Mouse (Mus musculus) ES-CJ7 (cell line): Measurements from ENCODE around the gene Myo1f.
"Not testable (repeated sequence)": the region's sequence is repeated elsewhere in the genome, so short reads cannot be mapped to it uniquely, and the experiment has no call there.

Experiments used
- DNase-seq: peaks from one replicate; pipeline ENCODE4 v3.0.0; 2011; ENCODE audit warnings: low read depth, low spot score

The Myo1f gene

GRCm38 (mm10) chr17:33584061-33584460 lies 28.6 kb downstream of the Myo1f start:
- DNase-seq = peak; percentile 82

- peak; percentile 54 for DNase-seq
Measured at GRCm38 (mm10) chr17:33586011-33586410, 30.5 kb downstream of the Myo1f start.

DNA sequence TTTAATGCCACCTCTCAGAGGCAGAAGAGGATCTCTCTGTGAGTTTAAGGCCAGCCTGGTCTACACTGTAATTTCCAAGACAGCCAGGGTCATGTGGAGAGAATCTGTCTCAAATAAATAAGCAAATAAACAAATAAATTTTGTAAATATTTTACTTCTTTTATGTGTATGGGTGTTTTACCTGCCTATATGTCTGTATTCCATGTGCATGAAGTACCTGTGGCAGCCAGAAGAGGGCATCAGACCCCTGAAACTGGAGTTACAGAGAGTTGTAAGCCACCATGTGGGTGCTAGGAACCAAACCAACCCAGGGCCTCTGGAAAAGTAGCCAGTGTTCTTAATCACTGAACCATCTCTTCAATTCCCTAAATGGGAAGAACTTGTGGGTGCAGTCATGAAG lies 41.8 kb downstream of the Myo1f start:
- DNase-seq = peak; percentile 70

DNA sequence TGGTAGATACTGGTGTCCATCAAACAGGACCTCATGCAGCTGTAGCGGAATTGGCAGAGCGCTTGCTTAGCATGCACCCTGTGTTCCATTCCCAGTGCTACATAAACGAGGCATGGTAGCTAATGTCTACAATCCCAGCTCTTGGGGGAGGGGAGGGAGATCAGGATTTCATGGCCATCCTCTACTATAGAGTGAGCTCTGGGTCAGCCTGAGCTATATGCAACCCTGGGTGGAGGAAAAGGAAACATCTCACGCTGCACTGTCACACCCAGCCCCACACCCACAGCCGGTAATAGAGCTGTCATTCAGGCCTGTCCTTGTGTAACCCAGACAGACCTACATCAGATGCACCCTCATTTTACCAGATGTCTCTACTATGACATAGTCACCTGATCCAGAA lies 43.0 kb downstream of the Myo1f start:
- peak; percentile 68 for DNase-seq

GRCm38 (mm10) chr17:33599836-33600475 lies 44.4 kb downstream of the Myo1f start:
- DNase-seq = peak; percentile 99

DNA sequence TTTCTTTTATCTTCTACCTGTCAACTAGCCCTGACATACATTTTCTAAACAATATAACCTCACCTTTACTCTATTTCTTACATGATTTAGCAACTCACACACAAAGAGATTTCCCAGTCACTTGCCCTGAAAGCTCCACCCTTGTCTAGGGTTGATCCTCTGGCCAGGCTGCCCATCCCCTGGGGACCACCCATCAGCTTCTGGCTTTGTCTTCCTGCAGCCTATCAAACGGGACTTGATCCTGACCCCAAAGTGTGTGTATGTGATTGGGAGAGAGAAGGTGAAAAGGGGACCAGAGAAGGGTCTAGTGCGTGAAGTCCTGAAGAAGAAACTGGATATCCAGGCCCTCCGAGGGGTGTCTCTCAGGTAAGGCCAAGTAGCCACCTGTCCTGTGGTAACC lies 45.3 kb downstream of the Myo1f start:
- DNase-seq = peak; percentile 76

DNA sequence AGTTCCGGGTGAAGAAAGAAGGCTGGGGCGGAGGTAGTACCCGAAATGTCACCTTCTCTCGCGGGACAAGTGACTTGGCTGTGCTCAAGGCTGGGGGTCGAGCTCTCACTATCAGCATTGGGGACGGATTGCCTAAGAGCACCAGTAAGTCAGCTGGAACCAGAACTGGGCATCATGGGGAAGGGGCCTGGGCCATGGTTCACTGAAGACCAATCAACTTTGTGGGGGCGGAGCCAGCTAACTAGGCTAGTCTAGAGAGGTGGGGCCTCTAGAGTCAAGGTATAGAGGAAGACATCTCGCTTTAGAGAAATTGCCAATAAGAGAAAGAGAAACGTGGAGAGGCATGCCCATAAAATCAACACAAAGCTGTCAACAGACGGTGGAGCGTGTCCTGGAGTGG lies 46.4 kb downstream of the Myo1f start:
- peak; percentile 80 for DNase-seq

DNA sequence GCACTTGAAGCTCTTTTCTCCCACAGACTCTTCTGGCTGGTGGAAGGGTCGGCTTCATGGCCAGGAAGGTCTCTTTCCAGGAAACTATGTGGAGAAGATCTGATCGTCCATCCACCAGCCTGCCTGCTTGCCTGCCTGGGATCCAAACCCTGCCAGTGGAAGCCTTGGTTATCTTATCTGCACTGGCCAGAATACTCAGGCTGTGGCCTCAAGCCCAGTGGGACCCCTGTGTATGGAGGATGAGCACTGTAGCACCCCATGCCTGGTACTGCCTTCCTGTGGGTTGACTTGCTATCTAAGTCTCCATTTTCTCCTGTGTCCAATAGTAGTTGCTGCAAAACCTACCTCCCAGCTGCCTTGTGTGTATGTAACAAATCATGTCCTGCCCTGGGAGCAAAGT lies 51.8 kb downstream of the Myo1f start:
- no peak for DNase-seq

GRCm38 (mm10) chr17:33610548-33610947 lies 55.0 kb downstream of the Myo1f start:
- DNase-seq = no peak

- DNase-seq = not testable (repeated sequence)
Measured at GRCm38 (mm10) chr17:33613726-33614125, 58.2 kb downstream of the Myo1f start.

- DNase-seq = no peak
Measured at GRCm38 (mm10) chr17:33627281-33627680, 71.8 kb downstream of the Myo1f start.

GRCm38 (mm10) chr17:33628621-33629486 lies 73.3 kb downstream of the Myo1f start, which contains the start of gene Zfp414:
Gene Zfp414, plus strand, starts transcription at chr17:33629090.
- peak; percentile 94 for DNase-seq

- no peak for DNase-seq
Measured at GRCm38 (mm10) chr17:33629487-33630125, 74.1 kb downstream of the Myo1f start.

DNA sequence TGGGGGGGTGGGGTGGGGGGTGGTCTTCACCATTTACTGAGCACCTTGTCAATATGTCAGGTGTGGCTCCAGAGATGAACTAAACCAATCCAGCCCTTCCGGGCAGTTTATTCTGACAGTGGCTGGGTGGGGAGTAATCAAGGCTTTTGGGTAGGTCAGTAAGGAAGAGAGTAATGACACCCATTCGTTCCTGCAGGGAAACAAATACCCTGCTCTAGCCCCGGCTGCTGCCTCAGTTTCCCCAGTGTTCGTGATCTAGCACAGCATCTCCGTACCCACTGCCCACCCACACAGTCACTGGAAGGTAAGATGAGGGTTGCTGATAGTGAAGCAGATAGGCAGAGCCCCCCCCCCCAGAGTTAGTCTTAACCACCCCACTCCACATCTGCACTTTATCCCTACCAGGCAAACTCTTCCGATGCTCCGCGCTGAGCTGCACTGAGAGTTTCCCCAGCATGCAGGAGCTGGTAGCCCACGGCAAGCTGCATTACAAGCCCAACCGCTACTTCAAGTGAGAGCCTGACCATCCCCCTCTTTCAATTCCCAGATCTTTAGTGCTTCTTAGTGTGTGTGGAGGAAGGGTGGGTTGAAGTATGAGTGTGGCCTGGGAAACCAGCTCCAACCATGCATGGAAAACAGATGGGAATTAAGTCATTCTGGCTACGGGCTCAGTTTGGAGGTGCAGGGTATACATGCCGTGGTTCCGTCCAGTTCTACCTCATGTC lies 74.8 kb downstream of the Myo1f start:
- peak; percentile 39 for DNase-seq

DNA sequence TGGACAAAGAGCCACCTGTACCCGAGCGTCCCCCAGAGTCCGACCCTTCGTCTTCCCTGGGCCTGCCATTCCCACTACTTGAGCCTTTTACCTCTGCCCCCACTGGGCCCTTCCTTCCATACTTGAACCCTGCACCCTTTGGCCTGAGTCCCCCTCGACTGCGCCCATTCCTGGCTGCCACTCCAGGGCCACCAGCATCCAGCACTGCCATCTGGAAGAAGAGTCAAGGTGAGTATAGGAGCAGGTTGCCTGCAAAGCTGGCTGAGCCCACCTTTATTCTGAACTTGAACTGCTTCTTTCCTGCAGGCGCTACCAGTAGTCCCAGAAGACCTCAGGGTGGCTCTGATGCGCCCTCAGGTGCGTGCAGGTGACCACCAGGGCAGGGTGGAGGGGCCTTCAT lies 75.7 kb downstream of the Myo1f start:
- no peak for DNase-seq

DNA sequence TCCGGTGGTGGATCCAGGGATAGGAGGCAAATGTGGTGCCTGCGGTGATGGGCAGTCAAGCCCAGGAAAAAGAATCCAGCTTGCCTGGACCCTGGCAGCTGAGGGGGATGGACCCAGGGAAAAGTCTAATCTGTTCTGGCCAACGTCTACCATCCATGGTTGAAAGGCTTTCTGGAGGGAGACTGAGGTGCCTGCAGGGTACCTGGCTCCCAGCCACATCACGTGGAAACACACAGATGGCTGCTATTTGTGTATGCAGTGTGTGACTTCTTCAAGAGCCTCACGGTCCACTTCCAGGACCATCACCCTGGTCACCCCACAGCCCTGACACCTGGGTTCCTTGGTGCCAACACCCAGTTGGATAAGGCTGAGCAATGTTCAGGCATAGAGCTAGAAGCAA lies 76.3 kb downstream of the Myo1f start:
- DNase-seq = no peak

GRCm38 (mm10) chr17:33637038-33637437 lies 81.5 kb downstream of the Myo1f start:
- DNase-seq = no peak

DNA sequence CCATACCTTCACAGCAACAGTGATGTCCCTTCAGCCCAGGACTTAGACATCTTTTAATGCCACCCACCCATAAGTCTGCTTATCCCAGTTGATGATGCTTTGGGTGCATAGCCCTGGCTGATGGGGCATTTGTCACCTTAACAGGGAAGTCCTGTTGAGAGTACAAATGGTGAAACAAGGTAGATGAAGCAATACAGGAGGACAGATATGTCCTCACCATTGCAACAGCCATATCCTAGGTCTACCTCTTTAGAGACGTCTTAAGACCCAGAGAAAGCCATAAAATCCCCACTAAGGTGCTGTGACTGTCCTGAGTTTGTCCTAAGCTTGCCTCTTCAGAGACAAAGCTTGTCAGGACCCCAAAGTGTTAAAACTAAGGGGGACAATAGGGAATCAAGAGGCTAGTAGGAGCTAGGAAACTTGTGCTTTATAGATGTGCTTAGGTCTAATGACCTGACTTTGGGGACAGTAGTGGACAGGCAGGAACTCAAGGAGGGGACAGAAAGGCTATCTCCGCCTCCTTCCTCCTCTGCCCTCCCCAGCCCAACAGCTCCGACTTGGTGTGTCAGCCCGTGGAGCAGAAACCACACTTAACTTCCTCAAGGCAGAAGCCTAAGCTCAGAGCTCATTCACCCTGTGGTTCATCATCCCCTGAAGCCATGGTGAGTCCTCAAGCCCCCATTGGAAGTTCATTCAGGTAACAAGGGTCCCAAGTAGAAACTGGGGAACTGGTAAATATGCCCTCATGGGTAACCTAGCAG lies 82.2 kb downstream of the Myo1f start, which contains the start of gene Pram1:
Gene Pram1 (plus strand): TSS at position 541 of the 761 bp plus-strand sequence.
- DNase-seq = no peak

DNA sequence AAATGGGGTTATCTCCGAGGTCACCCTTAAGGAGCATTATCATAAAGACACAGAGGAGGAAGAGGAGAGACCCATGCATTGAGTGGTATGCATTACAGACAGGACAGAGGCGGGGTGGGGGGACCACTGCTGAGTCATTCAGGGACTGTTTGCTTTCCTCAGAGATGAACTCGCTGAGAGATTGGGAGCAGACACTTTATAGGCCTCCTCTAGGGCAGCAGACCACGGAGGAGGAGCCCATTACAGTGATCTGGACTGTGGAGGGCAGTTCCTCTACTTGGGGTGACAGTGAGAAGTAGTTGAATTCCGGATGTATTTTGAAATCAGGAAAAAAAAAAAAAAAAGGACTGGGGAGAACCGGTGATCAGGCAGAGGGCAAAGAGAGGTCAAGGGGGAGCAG lies 84.2 kb downstream of the Myo1f start:
- DNase-seq = peak; percentile 42

GRCm38 (mm10) chr17:33644068-33644467 lies 88.6 kb downstream of the Myo1f start:
- no peak for DNase-seq

GRCm38 (mm10) chr17:33645073-33645472 lies 89.6 kb downstream of the Myo1f start:
- DNase-seq = no peak
